Mouse (Mus musculus) left cerebral cortex, adult 2 months (tissue): ENCODE data around the gene Rgl3. TPM values are rescaled to one million over a fixed set of nuclear protein-coding genes. Genes with fewer than 3 reads are reported as not detected.
A peak's percentile ranks its signal among the peaks of the same experiment; 100 is the strongest.

Experiments used
- DNase-seq, 2 experiments: peaks; one replicate each; pipeline ENCODE4 v3.0.0; 2021 to 2022; ENCODE audit warnings: low spot score in 2 of 2, mixed read lengths in 1 of 2; ENCODE audit errors: extremely low spot score in 1 of 2
- H3K27ac ChIP-seq: fragments of 200-600 bp; 2 replicates; pipeline ENCODE4 v1.8.1; 2022
- H3K4me3 ChIP-seq: fragments of 200-600 bp; 2 replicates; pipeline ENCODE4 v1.8.1; 2022
- CTCF ChIP-seq: fragments of 200-600 bp; IDR thresholded peaks from 2 replicates; pipeline ENCODE4 v1.8.1; 2022; ENCODE audit warnings: antibody characterized with exemption, mild to moderate bottlenecking, moderate library complexity
- intact Hi-C: fragments of 180-260 bp; cut with DNase I; formaldehyde crosslinking; loops from one replicate; pipeline ENCODE4 v1.15.1; 2025
- total RNA-seq, 2 experiments: library from RNA; stranded (reverse); gene quantifications; 2 replicates each; pipeline ENCODE4 v1.2.3; 2021

The Rgl3 gene
- total RNA-seq, 2 experiments from 2014 or later: 2.1 to 3.1 TPM

DNA sequence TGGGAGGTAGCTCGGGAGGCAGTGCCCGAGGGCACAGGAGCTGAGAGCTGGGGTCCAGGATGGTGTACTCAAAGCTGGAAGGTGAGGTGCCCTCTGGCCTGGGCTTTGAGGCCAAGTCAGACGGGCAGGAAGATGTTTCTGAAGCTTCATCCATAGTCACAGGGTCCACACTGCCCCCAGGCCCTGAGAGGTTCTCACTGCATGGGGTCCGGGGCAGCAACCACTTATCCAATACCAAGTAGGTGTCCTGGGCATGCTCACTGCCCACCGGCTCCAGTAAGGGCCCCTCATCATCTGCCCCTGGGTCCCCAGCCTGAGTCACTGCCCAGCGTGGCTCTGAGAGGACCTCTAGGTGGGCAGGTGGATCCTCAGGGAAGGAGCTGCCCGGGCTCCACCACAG is 30.0 kb downstream of the Rgl3 start:
- Histone ChIP-seq H3K27ac (no peak overlapping the region), H3K4me3 (no peak overlapping the region)
- TF ChIP-seq CTCF: no peak
- no peak for DNase-seq
- intact Hi-C loops: no loop called here

DNA sequence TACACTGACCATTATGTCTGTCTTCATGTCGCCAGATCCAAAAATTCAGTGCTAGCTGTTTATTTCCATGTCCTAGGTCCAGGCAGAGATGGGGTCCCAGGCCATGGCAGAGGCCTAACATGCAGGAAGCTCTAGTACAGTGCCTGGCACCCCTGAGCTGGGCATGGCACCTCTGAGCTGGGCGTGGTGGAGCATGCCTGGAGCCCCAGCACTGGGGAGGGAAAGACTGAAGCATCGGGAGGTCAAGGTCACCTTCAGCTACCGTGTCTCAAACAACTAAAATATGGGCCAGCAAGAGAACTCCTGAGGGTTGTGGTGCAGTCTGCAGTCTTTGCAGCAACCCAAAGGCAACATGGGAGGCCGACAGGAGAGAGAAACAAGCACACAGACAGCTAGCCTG is 30.9 kb downstream of the Rgl3 start:
- H3K27ac ChIP-seq: no peak overlapping the region
- DNase-seq: no peak
- intact Hi-C loops: no loop called here
- H3K4me3 ChIP-seq: no peak overlapping the region
- no peak for TF ChIP-seq CTCF

DNA sequence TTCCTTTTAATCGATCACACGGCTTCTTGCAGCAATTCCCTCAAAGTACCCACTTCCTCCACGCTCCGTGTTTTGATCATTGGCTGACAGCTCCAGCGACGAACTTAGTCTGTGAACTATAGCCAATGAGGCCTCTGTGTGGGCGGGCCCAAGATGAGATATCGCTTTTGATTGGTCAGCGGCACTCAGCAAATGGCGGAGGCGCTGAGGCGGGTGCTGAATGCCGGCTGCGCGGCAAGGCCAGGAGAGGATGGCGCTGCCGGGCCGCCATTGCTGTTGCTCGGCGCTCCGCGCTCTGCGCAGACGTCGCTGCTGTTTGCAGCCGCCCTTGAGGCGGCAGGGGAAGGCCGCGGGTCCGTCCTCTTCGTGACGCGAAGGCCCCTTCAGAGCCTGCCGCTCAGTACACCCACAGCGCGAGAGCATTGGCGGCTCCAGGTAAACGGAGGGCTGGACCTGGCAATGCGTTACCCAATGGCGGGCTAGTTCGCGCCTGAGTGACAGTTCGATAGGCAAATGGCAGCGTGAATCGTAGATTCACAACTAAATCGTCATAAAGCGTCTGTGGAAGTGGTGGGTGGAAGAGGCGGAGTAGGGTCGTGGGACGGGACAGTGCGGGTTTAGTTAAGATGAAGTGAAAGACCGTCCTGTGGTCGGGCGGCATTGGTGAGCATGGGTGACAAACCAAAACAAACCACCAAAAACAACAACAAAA is 33.5 kb downstream of the Rgl3 start, which contains the start of gene Swsap1:
Gene Swsap1 (plus strand): TSS at position 186 of the 712 bp plus-strand sequence.
- no peak for TF ChIP-seq CTCF
- peak; percentile 99 for DNase-seq
- intact Hi-C loops: no loop called here
- peak within 1 kb of the TSS; percentile 63 for H3K4me3 ChIP-seq
- peak within 1 kb of the TSS; percentile 92 for H3K27ac ChIP-seq

DNA sequence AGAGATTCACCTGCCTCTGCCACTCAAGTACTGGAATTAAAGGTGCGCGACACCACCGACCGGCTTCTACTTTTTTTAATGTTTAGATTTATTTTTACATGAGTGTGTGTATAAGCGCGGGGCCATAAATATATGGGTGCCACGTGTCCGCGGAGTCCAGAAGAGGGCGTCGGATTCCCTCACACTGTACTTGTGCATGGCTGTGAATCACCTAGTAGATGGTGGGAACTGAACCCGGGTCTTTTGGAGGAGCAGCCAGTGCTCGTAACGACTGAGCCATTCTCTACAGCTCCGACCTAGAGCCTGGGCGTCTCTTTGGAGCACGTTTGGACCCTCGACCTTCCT is 34.0 kb downstream of the Rgl3 start:
- intact Hi-C loops: no loop called here
- DNase-seq: no peak
- Histone ChIP-seq H3K27ac (peak overlapping the region; percentile 92), H3K4me3 (peak overlapping the region; percentile 63)
- peak; percentile 29 for TF ChIP-seq CTCF

DNA sequence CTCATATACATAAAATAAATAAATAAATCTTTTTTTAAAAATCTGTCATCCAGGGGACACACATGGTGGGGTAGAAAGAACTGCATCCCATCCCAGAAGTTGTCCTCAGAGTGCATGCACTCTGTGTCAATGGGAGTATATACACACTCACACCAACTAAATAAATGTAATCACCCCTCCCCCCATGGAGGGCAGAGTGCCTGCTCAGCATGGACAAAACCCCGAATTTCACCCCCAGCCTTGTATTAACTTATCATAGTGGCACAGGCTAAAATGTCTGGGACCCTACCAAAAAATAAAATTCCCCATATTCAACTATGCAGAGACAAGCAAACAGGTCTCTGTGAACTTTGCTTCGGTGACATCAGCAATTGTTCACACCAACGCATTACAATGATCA is 34.6 kb downstream of the Rgl3 start:
- no peak for DNase-seq
- intact Hi-C loops: no loop called here
- no peak overlapping the region for H3K4me3 ChIP-seq
- no peak for TF ChIP-seq CTCF
- H3K27ac ChIP-seq: peak overlapping the region; percentile 92

DNA sequence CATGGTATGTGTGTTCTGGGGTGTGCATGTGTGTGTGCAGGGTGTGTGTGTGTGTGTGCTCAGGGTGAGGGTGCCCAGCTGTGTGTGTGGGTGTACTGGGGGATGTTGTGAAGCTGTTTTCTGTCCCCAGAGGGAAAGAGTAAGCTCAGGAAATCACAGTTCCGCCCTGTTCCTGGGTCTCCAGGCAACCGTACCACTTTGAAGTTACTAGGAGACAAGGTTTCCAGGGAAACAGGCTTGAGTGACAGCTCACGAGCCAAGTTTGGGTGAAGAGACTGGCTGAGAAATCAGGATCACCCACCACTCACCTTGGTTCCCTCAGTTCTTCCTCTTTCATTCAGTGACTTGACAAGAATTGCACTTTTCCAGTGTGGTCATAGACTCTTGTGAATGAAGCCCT is 35.6 kb downstream of the Rgl3 start:
- Histone ChIP-seq H3K4me3 (no peak overlapping the region), H3K27ac (peak overlapping the region; percentile 71; the same call in 1 of the 2 replicates)
- intact Hi-C loops: no loop called here
- DNase-seq: peak; percentile 57 to 67
- no peak for TF ChIP-seq CTCF

DNA sequence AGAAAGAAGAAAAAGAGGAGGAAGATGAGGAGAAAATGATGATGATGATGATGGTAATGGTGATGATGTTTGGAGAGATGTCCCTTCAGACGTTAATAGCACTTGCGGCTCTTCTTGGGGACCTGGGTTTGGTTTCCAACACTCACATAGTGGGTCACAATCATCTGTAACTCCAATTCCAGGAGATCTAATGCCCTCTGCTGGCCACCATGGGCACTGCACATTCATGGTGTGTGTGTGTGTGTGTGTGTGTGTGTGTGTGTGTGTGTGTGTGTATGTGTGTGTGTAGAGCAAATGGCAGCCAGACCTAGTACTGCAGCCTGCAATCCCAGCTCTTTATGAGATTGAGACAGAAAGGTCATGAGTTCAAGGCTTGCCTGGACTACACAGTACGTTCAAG is 37.3 kb downstream of the Rgl3 start:
- Histone ChIP-seq H3K4me3 (no peak overlapping the region), H3K27ac (no peak overlapping the region)
- intact Hi-C loops: no loop called here
- no peak; the same call in 1 of the 2 replicates for TF ChIP-seq CTCF
- DNase-seq: no peak

DNA sequence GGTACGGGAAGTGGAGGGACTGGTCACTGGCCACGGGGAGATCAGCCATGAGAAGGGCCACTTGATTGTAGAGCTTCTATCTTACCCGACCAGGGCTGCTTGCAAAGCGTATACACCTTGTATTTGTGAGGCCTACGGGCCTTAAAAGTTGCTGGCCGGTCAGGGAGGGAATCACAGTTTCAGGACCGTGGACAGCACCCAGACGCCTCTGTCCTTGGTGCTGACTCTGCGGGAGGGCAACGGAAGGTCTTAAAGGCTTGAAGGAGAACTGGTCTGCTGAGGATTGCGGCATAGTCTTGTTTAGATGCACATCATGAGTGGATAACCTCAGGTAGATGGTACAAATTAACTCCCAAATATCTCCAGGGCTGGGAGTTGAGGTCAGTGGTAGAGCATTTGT is 38.9 kb downstream of the Rgl3 start:
- no peak for DNase-seq
- Histone ChIP-seq H3K4me3 (no peak overlapping the region), H3K27ac (no peak overlapping the region)
- TF ChIP-seq CTCF: no peak
- intact Hi-C loops: no loop called here

DNA sequence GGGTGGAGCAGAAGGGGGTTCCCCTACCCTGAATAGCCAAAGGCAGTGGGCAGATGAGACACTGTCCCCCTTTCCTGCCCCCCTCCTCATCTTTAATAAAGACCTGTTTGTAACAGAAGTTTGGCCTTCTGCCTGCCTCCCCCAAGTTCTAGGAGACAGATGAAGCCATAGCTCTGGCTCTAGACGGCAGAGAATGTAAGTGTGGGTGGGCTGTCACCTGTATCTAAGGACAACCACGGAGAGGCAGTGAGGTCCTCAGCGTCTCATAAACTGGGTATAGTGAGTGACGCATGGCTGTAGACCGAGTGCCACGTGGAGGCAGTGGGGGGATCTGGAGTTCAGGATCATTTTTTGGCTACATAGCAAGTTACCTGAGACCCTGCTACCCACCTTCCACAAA is 40.5 kb downstream of the Rgl3 start:
- no peak for DNase-seq
- intact Hi-C loops: no loop called here
- Histone ChIP-seq H3K27ac (peak overlapping the region; percentile 24; the same call in 1 of the 2 replicates), H3K4me3 (no peak overlapping the region)
- no peak for TF ChIP-seq CTCF

DNA sequence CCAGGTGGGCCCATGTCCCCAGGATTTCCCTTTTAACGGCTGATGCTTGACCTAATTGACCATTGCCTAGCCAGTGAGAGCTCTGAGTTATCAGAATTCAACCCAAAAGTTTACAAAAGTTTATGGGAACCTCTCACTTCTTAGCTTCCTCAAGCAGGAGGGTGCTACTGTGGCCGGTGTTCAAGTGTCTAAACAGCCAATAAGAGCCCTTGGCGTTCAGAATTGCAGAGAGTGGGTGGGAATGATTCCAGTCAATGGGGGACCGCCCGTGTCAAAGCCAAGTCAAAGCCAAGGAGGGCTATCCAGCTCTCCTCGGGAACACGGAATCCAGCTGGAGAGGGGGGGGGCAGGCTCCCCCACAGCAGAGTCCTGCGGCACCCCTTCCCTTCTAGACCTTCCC is 41.1 kb downstream of the Rgl3 start:
- no peak overlapping the region for H3K4me3 ChIP-seq
- no peak overlapping the region for H3K27ac ChIP-seq
- DNase-seq: no peak
- intact Hi-C loops: no loop called here
- TF ChIP-seq CTCF: no peak

DNA sequence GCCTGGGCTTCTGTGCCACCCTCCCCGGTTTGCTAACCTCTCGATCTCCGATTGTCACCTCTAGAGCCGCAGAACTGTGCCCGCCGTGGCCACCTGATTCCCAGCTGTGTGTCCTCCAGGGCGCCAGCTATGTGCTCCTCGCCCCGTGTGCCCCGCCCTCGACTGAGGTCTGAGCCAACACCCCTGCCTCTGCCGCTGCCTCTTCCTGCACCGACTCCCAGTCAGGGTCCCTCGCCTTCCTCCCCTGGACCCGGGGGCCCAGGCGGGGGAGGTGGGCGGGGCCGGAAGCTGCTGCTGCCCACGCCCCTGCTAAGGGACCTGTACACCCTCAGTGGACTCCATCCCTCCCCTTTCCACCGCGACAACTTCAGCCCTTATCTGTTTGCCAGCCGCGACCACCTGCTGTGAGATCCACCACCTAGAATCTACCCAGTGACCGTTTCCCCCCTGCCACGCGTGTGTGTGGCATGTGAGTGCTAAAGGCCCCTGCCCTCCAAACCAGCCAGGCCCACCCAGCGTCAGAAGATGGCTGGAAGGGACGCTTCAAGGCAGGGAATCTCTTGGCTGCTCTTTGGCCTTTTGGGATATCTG is 41.6 kb downstream of the Rgl3 start:
- no peak for TF ChIP-seq CTCF
- no peak for DNase-seq
- intact Hi-C loops: no loop called here
- H3K4me3 ChIP-seq: no peak overlapping the region
- H3K27ac ChIP-seq: no peak overlapping the region

DNA sequence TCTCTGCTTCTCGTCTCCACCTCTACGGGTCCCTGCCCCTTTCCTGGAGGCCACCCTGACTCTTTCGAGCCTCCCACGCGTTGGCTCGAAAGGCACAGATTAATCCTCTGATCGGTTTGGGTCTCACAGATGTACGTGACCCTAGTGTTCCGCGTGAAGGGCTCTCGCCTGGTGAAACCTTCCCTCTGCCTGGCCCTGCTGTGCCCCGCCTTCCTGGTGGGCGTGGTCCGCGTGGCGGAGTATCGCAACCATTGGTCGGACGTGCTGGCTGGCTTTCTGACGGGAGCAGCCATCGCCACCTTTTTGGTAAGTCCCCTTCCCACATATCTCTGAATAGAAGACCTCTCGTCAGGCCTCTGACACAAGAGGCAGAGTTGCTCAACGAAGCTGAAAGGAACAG is 45.0 kb downstream of the Rgl3 start:
- Histone ChIP-seq H3K27ac (no peak overlapping the region), H3K4me3 (no peak overlapping the region)
- DNase-seq: no peak
- TF ChIP-seq CTCF: no peak
- intact Hi-C loops: no loop called here

DNA sequence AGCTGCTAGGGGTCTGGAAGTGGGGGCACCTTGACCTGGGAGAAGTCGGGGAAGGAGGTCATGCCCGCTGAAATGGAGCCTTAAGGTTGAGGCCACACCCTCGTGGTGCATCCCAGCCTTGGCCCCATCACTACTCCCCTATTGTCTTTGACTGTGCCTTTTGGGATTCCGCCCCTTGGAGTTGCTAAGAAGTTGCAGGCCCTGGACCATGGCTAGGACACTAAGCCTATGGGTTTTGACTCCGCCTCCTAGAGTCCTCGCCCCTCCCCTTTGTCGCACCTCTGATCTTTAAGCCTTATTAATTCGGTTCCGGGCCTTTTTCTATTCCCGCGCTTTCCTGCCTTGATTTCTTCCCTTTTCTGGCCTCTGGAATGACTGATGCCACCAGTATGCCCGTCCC is 45.6 kb downstream of the Rgl3 start:
- no peak for TF ChIP-seq CTCF
- no peak for DNase-seq
- no peak overlapping the region for H3K4me3 ChIP-seq
- no peak overlapping the region for H3K27ac ChIP-seq
- intact Hi-C loops: no loop called here
